Mouse (Mus musculus): ENCODE results near the gene Tsen54. TPM values are rescaled to one million over a fixed set of nuclear protein-coding genes. Genes with fewer than 3 reads are reported as not detected.

Gene Tsen54
- polyA plus RNA-seq (2017; shearing (Covaris generic)), result 10 to 100 TPM; 26.4 to 33.1 TPM

DNA sequence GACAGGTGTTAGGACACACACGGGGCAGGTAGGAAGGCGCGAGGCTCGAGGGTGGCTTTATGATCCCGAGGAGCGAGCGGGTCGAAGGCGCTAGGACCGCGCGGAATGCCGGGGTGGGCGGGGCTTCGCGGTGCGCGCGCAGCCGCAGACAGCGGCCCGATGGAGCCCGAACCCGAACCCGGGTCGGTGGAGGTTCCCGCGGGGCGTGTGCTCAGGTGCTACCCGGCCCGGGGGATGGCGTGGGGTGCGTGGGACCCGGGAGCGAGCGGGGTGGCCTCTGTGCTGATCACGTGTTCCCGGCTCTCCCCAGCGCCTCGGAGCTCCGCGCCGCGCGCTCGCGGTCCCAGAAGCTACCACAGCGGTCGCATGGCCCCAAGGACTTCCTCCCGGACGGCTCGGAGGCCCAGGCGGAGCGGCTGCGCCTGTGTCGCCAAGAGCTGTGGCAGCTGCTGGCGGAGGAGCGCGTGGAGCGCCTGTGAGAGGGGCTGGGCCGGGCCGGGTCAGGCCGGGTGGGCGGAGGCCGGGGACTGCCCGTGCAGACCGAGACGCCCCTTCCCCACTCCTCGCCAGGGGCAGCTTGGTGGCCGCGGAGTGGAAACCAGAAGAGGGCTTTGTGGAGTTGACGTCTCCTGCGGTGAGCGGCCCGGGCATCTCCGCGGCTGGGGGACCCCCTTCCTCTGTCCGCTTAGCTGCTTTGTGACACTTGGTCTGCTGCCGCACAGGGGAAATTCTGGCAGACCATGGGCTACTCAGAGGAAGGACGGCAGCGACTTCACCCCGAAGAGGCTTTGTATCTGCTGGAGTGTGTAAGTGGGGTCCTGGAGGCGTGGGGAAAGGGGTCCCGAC, at the start of gene Tsen54:
TSS of gene Tsen54 (plus strand) at position 120 of the 846 bp plus-strand sequence.

DNA sequence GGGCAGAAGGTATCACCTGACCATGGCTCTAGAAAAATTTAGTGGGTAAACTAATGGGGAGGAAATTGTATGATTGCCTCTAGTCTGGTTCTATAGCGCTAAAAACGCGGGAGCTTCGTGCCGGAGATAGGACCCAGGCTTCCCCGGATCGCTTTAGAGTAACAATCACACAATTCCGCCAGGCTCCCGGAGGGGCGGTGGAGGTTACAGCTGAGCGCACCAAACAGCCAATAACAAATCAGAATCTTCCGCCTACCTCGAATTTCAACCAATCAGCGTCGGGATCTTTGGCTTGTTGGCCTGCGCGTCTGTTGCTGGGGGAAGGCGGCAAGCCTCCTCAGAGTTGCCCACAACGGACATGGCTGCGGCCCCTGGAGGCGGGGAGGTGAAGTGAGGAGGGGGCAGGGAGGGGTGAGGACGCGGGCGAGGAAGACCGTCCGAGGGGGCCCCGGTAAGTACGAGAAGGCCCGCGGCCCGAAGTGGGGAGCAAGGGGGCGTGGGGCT, 49.4 kb upstream of the Tsen54 start, which contains the start of gene Tmem94:
TSS of gene Tmem94 (plus strand) at position 331 of the 504 bp plus-strand sequence.

DNA sequence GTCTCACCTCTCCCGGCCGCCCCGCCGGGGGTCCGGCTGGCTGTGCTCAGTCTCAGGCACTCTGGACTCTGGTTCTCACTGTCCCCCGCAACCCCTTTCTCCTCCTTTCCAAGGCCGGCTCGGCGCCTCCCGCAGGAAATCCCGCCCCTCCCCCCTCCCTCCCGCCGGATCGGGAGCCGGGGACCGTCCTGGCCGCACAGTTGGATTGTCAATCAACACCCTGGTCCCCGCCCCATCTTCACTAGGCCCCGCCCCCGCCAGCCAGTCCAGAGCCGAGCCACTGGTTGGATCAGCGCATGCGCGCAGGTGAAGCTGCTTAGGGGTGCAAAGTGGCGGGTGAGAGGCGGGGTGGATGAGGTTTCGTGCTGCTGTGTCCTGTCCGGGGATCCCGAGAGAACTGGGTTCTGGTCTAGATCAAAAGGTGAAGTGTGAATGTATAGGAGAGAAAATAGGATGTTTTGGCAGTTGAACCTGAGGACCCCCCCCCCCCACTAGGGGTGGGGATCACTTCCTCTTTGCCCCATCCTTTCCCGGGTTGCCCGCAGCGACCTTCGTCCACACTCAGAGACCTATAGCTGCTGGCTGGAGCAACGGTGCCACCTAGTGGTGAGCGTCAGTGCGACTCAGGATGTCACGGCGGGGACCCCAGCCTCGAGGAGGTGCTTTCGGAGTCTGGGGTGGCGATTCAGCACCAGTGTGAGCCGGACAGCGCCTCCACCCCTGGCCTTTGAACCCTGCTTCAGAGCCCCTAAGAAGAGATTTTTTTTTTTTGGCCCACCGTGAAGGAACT, 822 bp upstream of the Tsen54 start, which contains the start of gene Caskin2:
TSS of gene Caskin2 (minus strand) at position 133 of the 790 bp plus-strand sequence.

DNA sequence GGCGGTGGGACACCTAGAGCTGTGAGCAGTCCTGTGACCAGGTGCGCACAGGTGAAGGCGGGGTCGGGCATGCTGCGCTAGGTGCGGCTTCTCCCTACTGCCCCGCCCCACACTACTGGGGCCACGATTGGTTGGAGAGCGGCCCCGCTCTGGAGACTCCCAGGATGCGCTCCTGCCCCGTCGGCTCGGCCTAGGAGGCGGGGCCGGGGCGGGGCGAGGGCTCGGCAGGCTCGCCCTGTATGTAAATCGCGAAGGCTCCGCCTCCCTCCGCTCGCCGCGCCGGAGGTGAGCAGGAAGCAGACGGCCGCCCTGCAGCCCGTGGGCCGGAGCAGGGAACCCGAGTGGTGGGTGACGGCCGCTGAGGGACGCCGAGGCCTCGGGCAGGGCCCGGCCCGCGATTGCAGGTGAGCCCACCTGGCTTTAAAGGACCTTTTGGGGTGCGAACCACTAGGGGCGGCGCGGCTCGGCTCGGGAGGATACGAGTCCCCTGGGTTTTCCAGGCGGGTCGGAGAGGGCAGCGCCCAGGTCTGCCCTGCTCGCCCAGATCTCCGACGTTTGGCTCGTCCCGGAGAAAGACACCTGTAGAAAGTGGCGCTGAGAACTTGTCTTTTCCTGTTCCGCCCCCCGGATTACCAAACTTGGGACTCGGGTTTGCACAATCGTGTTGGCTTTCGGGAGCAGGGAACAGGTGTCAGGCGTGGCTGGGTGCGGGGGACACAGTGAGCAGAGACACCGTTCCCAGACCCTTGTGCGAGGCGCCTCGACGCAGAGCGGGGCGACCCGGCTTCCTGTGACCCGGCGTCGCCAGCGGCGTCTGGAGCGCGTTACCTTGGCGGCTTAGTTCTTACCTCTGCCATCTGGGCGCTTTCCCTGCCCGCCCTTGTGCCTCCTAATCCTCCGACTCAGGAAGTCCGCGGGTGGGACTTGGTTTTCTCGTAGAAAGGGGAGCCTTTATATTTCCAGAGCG, 9.5 kb downstream of the Tsen54 start, which contains the start of gene Llgl2:
TSS of gene Llgl2 (plus strand) at position 276 of the 967 bp plus-strand sequence.

DNA sequence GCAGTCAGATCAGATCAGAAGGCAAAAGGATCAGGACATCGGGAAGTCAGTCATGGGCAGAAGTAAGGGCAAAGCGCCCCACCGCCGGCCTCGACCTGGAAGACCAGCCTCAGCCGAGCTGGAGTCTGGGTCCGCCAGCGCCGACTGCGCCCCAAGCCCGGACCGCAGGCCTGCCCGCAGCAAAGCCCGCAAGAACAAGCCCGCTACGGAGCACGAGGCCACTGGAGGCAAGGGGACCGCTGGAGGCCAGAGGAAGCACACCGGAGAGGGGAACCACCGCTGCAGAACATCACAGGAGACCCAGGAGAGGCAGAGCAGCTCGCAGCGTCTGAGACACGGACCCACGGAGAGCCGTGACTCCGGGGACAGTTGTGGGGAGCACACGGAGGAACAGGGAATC, 43.8 kb downstream of the Tsen54 start, which contains the start of gene Myo15b:
TSS of gene Myo15b (plus strand) at position 53 of the 400 bp plus-strand sequence.

Other genes starting within 250 kb of the Tsen54 start
- gene Mrps7, start 210.8 kb upstream of the Tsen54 start, polyA plus RNA-seq (2017; shearing (Covaris generic)), result 10 to 100 TPM; 51.8 to 66.7 TPM
- 10 to 100 TPM; 29.5 to 34.3 TPM for gene Gga3, start 210.7 kb upstream of the Tsen54 start, polyA plus RNA-seq (2017; shearing (Covaris generic))
- gene Mif4gd, start 201.8 kb upstream of the Tsen54 start, polyA plus RNA-seq (2017; shearing (Covaris generic)), result 100 to 1,000 TPM; 167 to 308 TPM
- 100 to 1,000 TPM in 1 of 2 experiments, 10 to 100 TPM in 1; 58.7 to 111 TPM for gene Slc25a19, start 186.4 kb upstream of the Tsen54 start, polyA plus RNA-seq (2017; shearing (Covaris generic))
- 100 to 1,000 TPM; 167 to 275 TPM for gene Grb2, start 106.1 kb upstream of the Tsen54 start, polyA plus RNA-seq (2017; shearing (Covaris generic))
- gene Tmem94, start 49.3 kb upstream of the Tsen54 start, polyA plus RNA-seq (2017; shearing (Covaris generic)), result 10 to 100 TPM; 16.2 to 19.3 TPM
- 1 to 10 TPM; 1.5 to 2.7 TPM for gene Caskin2, start 1.1 kb upstream of the Tsen54 start, polyA plus RNA-seq (2017; shearing (Covaris generic))
- gene Llgl2, start 9.3 kb downstream of the Tsen54 start, polyA plus RNA-seq (2017; shearing (Covaris generic)), result 10 to 100 TPM; 25.4 to 26.7 TPM
- gene Myo15b, start 43.7 kb downstream of the Tsen54 start, polyA plus RNA-seq (2017; shearing (Covaris generic)), result under 1 TPM in 1 of 2 experiments, not detected in 1; 0.21 TPM
- gene Smim5, start 85.2 kb downstream of the Tsen54 start, polyA plus RNA-seq (2017; shearing (Covaris generic)), result under 1 TPM in 1 of 2 experiments, not detected in 1; 0.16 TPM
- 1 to 10 TPM; 1.1 to 1.3 TPM for gene Smim6, start 97.3 kb downstream of the Tsen54 start, polyA plus RNA-seq (2017; shearing (Covaris generic))
- 10 to 100 TPM; 28.7 to 33.7 TPM for gene Sap30bp, start 118.6 kb downstream of the Tsen54 start, polyA plus RNA-seq (2017; shearing (Covaris generic))
- gene Recql5, start 118.8 kb downstream of the Tsen54 start, polyA plus RNA-seq (2017; shearing (Covaris generic)), result 10 to 100 TPM; 11.2 to 20.0 TPM
- under 1 TPM; 0.10 to 0.16 TPM for gene Itgb4, start 160.0 kb downstream of the Tsen54 start, polyA plus RNA-seq (2017; shearing (Covaris generic))
- 10 to 100 TPM; 30.5 to 58.2 TPM for gene Galk1, start 198.0 kb downstream of the Tsen54 start, polyA plus RNA-seq (2017; shearing (Covaris generic))
- 1,000 to 10,000 TPM; 1,433 to 1,590 TPM for gene H3f3b, start 213.2 kb downstream of the Tsen54 start, polyA plus RNA-seq (2017; shearing (Covaris generic))
- gene Unk, start 215.6 kb downstream of the Tsen54 start, polyA plus RNA-seq (2017; shearing (Covaris generic)), result 10 to 100 TPM; 23.8 to 28.6 TPM